Mouse (Mus musculus): ENCODE measurements at regions not wholly inside any gene's neighbourhood (a gene's known extent, or its start where the extent isn't known, plus 50 kb on each side); places are given as distances from the start of the nearest gene placed in this dataset.

DNA sequence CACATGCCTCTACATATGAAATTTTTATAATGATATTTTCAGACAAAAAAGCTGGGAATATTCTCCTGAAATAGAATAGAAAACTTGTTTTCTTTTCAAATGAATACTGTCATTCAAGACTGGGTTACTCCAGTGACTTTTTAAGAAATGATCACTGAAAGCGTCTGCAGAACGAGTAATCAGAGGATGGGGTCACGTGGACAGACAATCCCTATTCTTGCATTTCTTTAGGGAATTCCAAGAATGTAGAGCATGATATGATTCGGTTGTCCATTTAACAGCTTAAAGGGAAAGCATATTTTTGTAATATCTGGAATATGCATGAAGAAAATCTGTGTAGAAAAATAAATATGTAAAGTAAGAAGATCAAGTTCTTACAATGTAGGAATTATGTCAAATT is 65.6 kb downstream of the 4933402N22Rik start:
- no peak for DNase-seq (ENCODE audit: low read depth, low spot score)

DNA sequence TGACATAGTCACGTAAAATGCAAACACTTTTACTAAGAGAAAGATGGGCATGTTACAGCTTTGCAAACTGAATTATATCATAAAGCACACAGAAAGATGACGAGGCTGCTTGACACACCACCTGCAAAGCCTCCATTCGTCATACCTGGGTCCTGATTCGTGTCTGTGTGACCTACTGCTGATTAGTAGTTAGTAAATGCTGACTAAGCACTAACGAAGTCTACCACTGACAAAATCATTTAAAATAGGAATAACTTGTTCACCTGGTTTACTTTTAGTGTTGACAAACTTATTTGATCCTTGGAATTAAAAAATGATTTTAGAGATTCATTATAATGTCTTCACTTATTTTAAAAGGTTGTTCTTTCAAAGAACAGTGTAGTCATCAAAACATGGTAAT is 71.3 kb downstream of the 4933402N22Rik start:
- DNase-seq (ENCODE audit: low read depth, low spot score) = no peak

DNA sequence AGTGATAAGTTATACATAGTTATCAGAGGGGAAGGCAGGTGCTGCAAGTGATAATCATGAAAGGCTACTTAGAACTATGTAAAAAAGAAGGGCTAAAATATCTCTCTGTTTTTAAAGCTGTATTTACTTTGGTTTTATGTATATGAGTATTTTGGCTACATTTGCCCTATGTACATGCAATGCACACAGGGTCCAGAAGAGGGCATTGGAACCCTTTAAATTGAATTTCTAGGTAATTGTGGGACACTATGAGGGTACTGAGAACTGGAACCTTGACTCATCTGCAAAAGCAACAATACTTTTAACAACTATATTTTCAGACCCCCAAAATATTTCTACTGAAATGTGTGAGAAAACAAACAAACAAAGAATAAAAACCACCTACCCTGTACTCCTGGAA is 82.9 kb downstream of the 4933402N22Rik start:
- DNase-seq (ENCODE audit: low read depth, low spot score) = no peak

DNA sequence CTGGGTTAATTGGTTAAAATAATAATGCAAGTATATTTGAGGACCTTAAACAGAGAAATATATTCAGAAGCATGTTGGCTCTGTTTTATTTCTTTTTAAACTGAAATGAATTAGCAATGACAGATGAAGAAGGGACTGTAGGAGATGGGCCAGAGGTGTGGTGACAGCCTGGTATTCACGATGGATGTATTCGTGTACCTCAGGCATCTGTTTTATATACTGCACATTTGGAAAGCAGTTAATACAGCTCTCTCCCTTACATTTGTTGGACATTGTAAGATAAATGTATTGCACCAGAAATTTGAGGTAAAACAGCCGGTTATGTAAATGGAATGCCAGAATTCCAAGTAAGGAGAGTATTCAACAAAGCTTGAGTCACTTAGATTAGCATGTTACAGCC is 88.6 kb downstream of the 4933402N22Rik start:
- no peak for DNase-seq (ENCODE audit: low read depth, low spot score)

DNA sequence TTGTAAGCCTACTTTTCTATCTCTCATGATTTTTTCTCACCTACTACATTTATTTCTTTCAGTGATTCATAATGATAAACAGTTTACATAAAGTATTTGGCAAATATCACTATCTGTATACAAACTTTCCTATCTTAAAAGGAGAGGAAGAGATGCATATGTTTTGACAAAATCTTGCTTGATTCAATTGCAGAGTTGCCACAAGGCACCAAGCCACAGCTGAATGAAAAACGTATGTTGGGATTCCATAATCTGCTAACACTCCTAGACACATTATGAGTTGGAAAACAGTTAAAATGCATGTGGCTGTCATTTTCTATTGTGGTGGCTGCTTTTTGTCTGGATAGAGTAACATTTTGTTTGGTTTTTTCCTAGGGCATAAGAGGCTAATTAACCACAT is 98.5 kb downstream of the 4933402N22Rik start:
- DNase-seq (ENCODE audit: low read depth, low spot score) = no peak

DNA sequence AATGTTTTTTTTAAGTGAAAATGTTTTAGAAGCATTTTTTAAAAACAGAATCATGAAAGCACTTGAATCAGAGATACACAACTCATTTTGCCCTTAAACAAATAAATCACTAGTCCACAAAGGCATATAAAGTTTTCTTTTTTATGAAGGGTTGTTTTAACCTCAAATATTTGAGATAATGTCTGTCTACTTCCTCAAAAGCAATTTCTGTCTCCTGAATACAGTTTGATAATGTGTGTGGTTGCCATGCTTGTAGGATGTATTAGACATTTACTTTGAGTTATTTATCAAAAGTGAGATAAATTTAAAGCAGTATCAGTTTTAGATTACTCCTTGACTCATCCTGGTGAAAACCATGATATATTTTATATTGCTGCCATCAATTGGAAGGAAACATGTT is 102.6 kb downstream of the 4933402N22Rik start:
- DNase-seq (ENCODE audit: low read depth, low spot score) = no peak

DNA sequence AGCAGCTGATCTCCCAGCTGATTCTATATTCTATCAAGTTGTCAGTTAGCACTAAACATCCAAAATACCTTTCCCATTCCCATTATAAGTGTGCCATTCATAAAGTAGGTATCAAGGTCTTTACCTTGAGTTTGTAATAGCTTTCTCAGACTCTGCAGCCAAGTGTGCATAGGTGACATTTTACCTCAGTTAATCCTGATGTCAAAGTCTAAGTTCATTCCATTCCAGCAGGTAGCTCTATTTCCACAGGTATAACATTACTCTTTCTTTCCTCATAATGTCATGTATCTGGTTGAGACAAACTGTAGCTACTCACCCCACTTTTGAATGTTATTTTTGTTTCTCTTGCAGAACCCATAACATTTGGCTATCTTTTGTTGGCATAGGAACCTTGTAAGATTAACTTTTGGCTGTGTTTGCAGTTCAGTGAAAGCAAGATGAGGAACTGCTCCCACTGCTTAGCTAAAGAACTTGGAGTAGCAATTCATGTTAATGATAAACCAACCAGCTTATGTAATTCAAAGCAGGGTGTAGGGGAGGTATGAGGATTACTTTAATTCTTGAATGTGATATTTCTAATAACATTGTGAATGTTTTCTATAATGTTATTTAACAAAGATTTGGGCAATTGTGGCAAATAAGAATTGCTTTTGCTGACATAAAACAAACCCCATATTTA is 107.0 kb downstream of the 4933402N22Rik start:
- no peak for DNase-seq (ENCODE audit: low read depth, low spot score)

DNA sequence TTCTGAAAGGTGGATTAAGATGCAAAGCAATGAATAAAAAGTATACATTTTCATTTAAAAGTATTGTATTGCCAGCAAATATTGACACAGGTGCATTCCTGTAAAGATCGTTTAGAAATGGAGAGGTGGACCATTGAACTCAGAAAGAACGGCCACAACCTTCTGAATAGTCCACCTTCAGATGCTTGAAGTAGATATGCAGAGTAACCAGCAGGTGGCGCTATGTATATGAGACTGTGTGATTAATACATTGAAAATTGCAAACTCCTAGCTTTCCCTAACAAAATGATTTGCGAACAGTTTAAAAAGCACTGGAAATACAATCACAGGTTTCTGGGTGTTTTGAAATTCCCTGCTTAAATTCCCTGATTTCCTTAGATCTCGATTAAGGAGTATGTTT is 112.2 kb downstream of the 4933402N22Rik start:
- DNase-seq (ENCODE audit: low read depth, low spot score) = peak; percentile 8

DNA sequence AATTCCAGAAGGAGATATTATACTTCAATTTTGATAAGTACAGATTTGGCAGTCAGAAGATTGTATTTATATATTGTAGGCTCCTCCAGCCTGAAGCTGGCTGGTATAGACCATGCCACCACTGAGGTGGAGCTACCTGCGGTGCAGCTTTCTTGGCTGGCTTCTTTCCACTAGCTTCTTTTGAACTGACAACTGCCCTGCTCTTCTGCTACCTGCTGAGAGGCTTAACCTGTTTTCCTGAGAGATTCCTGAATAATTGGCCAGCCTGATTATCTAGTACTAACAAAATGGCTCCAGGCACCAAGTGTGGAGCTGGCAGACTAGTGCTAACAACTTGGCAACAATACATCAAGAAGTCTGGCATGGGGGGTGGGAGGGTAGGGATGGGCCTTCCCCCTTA is 132.0 kb downstream of the 4933402N22Rik start:
- no peak for DNase-seq (ENCODE audit: low read depth, low spot score)

DNA sequence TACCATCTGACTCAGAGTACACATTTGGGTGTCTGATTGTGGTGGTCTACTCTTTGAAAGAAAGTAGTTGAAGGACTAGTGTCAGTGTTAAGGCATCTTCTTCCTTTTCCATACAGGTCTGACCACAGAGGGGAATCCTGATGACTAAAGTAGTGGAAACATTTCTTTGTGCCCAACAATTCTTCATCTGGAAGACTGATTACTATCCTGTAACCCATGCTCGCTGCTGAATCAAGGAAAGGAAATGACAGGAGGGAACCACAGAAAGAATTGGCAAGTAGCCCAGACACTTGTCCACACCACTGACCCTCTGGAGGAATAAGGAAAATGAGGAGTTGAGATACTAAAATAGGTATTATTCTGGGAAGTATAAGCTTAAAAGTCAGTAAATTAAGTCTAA is 162.3 kb downstream of the 4933402N22Rik start:
- DNase-seq (ENCODE audit: low read depth, low spot score) = no peak

DNA sequence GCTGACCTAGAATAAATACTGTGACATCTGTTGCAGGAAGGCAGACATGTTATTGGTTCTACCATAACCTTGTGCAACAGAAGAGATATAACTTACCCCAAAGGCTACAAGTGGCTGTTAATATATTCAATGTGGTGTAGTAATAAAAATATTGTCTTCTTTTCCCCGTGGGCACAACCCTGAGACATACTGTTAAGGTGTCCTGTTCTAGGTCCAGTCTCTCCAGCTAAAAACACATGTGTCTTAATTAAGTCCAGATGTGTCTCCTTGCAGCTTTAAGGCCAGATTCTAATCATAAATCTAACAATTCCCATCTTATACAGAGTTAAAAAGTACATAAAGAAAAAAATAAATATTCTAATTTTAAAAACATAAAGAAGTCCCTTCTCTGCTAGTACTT is 175.8 kb downstream of the 4933402N22Rik start:
- no peak for DNase-seq (ENCODE audit: low read depth, low spot score)

DNA sequence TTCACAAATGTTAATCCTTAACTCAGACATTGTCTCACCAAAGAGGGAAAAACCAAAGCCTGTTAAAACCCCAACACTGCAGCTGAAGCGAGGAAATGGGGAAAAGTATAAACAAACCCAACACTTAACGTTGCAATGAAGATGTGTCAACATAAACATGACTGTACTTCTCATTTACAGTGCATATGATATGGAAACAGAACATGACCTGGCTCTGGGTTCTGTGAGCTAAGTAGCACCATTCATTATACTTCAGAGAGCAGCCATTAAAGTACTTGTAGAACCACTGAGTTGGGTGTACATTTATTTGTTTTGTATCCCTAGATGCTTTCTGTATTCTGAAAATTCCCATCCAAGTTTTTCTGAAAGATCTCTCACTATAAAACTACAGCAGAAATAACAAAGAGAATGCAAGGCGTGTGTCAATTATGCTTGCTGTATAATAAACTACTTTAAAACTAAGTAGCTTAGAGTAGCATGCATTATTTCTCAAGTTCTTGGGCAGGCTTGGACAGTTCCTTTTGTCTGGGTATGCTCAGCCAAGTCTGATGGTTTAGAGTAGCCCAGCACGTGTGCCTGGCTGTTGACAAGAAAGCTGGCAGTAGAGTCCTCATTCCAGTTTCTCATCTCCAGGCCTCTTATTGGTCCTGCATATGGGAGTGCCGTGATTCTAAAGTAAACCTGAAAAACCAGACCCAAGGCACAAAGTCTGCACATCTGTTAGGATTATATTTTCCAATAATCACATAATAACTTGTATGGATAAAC is 198.9 kb downstream of the 4933402N22Rik start:
- DNase-seq (ENCODE audit: low read depth, low spot score) = no peak

DNA sequence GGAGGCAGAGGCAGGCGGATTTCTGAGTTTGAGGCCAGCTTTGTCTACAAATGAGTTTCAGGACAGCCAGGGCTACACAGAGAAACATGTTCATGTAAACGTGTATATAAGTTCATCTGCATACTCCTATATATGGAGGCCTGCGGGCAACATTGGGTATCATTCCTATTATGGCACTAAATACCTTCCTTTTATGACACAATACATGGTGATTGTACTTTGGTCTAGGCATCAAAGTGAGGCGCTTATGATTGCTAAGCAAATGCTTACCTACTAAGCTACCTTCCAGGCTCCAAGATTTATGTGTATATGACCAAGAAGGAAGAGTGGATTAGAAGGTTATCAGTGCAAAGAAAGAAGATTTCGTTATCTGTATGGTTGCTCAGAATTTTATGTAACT is 207.1 kb downstream of the 4933402N22Rik start:
- no peak for DNase-seq (ENCODE audit: low read depth, low spot score)

DNA sequence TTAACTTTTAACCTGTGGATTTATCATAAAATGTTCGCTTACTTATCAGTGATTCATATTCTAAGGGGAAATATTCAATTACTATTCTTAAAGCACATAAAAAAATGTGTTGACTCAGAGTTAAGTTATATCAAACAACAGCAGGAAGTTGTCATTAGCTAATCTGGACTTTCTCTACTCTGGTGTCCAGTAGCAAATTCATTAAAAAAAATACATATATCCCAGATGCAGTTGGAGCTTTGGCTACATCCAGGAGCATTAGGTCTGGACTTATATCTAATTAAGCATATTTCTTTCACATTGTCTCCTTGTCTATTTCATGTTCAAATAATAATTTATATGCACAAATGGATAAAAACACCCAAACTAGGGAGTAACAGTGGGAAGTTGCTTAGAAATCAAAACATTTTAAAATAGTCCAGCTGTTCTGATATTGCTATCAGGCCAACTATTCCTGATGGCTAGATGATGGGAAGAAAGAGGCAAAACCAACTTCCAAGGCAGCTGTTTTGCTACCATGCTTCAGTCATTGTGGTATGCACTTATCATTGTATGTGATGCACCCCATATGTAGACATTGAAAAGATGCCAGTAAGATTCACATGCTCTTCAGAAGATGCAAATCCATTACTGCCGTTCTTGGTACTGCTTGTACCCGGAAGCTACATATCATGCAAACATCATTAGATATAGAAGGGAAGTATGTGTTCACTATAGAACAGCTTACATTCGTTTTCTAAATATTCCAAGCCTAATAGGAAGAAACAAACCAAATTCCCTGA is 209.8 kb downstream of the 4933402N22Rik start:
- DNase-seq (ENCODE audit: low read depth, low spot score) = no peak

DNA sequence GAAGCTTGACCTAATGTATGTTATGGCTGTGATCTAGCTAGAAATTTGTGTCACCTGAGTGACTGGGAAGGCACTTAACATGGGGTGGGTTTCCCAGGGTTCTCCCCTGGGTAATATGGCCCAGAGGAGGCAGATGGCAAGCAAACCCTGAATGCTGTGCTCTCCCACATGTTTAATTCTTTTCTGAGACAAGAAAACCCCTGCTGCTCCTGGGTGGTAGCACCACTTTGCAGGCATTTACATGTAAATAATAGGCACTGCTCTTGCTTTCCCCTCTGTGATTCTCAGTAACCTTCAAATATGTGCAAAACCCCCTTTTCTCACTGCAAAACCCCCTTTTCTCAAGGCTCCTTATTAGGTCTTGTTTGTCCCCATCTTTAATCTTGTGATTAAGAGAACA is 221.1 kb downstream of the 4933402N22Rik start:
- DNase-seq (ENCODE audit: low read depth, low spot score) = no peak

DNA sequence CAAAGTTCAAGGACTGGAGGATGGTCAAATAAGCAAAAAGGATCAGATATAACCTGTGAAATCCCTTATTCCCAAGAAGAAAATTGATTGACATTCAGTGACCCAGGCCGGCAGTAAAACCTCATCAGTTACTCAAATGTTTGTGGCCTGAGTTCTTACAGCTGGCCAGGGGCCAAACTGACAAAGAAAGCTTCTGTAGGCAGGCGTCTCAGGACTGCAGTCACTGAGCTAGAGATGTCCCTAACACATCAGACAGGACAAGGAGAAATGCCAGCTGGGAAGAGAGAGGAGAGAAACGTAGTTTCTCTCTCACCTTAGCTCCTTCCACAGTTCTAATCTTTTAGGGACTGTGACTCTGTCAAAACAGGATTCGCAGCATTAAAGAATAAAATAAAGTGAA is 229.9 kb upstream of the Sema3d start:
- no peak for DNase-seq (ENCODE audit: low read depth, low spot score)

DNA sequence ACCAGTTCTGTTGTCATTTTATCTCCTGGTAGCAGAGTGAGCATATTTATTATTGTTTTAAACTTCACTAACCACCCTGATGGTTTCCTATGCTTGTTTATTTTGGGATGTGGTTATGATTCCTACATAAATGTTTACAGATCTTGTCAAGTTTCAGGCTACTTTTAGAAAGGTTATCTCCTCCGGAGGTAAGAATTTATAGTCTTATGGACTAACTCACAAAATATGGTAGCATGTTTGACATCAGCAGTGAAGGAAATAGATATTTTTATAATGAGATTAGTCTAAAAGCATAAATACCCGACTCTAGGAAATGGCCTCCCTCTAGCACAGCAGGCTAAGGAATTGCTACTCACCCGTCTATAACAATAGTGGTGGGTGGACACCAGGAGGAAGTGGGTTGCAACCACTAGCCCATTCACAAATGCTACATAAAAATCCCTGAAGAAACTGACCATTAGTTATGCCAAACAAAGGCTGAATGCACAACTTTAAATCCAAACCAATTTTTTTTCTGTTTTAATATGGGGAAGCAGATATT is 228.6 kb upstream of the Sema3d start:
- DNase-seq (ENCODE audit: low read depth, low spot score) = no peak

DNA sequence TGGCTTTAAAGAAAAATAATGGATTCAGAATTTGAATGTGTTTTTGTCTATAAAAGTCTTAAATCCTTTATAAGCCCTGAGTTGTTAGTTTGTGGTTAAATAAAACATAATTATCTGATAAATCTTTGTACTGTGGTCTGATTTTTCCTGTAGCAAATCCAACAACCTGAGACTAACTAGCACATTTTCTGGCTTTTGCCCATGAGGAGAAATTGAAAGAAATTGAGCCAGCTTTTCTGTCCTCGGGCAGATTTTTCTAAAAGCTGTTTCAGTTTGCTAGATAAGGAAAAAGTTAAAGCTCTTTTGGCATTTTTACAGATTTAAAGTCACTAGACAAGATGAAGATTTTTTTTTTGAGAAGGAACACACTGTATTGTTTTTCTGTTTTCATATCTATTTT is 191.5 kb upstream of the Sema3d start:
- DNase-seq (ENCODE audit: low read depth, low spot score) = no peak

DNA sequence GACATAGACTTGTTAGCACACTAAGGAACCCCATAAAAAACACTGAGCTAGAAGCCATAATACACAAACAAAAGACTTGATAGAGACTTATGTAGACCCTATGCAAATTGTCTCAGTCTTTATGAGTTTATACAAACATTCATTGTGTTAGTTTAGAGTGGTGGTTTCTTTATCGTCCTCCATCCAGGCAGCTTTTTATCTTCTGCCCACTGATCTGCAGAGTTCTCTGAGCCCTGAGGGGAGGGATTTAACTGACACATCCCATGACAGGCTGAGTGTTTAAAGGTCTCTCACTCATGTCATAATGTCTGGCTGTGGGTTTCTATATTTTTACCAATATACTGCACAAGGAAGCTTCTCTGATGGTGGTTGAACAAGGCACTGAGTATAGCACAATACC is 175.7 kb upstream of the Sema3d start:
- no peak for DNase-seq (ENCODE audit: low read depth, low spot score)

DNA sequence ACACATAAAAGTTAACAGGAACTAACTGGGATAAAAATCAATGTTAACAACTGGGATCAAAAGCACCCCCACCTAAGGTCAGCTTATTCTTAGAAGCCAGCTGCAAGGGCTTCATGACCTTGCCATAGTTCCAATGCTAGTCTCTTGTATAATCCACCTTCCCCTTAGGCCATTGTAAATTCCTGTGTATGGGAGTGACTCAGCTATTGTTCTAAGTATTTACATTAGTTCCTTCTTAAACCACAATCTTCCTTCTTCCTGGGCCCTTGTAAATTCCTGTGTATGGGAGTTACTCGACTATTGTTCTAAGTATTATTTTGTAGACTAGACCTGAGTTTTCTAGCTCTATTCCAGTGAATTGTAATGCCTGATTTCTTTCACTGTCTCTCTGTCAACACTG is 173.6 kb upstream of the Sema3d start:
- DNase-seq (ENCODE audit: low read depth, low spot score) = no peak

DNA sequence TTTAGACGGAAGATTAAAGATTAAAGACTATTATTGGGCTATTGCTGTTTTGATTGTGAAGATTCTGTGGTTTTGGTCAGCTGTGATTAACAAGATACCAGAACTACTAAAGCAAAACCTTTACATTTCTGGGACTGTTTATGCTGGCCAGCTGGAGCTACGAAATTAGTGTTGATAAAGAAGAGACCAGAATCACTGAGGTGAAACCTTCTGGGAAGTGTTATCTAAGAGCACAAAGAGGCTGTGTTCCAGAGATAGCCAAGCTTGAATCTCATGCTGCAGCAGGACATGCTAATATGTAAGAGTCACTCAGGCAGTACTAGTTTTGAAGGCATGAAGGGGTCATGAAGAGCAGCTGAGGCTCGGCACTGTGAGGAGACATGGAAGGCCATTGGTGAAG is 169.7 kb upstream of the Sema3d start:
- DNase-seq (ENCODE audit: low read depth, low spot score) = no peak

DNA sequence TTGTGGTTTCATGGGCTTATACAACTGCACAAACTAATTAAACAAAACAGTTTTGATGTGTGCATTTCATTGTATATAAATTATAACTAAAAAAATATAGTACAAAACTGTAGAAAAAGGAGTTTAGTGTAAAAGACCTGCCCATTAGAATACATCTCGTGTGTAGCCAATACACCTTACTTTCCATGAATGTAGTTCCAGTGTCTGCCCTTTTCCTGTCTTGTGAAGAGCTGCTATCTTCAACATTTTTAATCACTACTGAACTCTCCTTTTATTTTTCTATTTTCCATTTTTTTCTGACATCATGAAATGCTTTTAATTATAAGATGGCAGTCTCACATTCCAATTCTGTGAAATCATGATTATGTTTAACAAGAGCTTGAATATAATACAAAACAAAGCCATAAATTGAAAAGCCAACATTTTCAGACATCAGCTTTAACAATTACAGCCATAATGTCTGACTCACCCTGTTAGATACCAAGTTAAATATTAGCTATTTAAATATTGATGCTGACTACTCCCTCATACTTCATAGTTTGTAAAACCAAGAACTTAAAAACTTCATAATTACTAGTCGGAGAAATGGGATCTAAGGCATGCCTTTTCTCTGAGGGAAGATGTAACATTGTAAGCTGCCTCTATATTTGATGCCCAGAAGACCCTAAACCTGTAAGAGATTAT is 163.6 kb upstream of the Sema3d start:
- DNase-seq (ENCODE audit: low read depth, low spot score) = no peak

Data from retina, adult 2 months (tissue).